Mouse (Mus musculus): ENCODE data around the gene Mgarp.

GRCm38 (mm10) chr3:51402628-51403027 is 6.1 kb upstream of the Mgarp start:
- TF ChIP-seq POLR2A (IDR thresholded peaks at IDR 0.05; ENCODE audit: control insufficient read depth, extremely low read depth, insufficient read depth, low read length, poor library complexity) = no peak
- TF ChIP-seq CTCF (IDR thresholded peaks at IDR 0.05; ENCODE audit: borderline replicate concordance, control insufficient read depth, extremely low read depth, insufficient read depth, low read length, poor library complexity) = no peak

All from thymus, adult 2 months (tissue).